Mouse (Mus musculus) T-cell, adult 2 months (primary cell): Measurements from ENCODE around the gene Frs2.

Experiments used
- DNase-seq: peaks from one replicate; pipeline ENCODE4 v3.0.0; 2022; ENCODE audit warnings: low spot score

Frs2 gene

DNA sequence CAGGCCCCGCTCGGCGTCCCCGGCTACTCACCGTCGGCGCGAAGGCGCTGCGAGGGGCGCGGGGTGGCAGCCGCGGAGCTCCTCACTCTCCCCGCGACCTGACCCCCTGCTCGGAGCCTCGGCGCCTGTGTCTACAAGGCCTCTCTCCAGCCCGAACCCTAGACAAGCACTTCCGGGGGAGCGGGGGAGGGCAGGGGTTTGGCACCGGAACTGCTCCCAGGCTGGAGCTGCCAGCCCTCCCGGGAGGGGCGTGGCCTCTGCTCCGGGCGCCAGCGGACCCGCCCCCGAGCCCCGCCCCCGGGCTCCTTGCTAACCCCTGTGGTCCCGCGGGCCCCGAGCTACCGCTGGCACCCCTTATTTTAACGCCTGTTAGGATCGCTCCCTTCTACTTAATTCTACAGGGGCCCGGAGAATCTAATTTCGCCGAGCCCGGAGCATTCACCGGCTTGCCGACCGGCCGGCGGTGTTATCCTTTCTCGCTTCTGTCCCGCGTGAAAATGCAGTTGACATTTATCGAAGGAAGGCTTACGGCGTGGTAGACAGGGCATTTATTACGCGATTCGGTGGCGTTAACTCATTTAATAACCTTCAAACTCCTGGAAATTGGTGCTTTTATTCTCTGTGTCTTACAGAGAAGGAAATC, at the start of gene Frs2:
Frs2 (minus strand) TSS at position 174 of the 643 bp plus-strand sequence.
- DNase-seq, result peak; percentile 94

DNA sequence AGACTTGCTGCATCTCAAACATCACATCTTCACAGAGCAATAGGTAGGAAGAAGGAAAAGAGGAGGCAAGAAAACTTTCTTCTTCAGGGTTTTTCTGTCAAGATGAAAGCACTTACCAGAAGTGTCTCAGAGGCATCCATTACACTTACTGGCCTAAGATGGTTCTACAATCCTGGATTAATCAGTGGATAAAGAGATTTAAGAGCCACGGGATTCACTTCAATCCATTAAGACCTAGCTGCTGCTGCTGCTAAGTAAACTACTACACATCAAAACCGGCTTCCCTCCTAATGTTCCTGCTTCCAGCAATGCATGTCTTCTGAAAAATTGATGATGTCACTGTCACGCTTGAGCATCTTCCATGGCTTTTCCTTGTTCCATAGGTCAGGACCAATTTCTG, 48.4 kb upstream of the Frs2 start:
- no peak for DNase-seq

GRCm38 (mm10) chr10:117195748-117196147, 47.4 kb upstream of the Frs2 start:
- DNase-seq, result no peak

GRCm38 (mm10) chr10:117195005-117195404, 46.7 kb upstream of the Frs2 start:
- no peak for DNase-seq

GRCm38 (mm10) chr10:117193364-117193763, 45.0 kb upstream of the Frs2 start:
- DNase-seq, result no peak

DNA sequence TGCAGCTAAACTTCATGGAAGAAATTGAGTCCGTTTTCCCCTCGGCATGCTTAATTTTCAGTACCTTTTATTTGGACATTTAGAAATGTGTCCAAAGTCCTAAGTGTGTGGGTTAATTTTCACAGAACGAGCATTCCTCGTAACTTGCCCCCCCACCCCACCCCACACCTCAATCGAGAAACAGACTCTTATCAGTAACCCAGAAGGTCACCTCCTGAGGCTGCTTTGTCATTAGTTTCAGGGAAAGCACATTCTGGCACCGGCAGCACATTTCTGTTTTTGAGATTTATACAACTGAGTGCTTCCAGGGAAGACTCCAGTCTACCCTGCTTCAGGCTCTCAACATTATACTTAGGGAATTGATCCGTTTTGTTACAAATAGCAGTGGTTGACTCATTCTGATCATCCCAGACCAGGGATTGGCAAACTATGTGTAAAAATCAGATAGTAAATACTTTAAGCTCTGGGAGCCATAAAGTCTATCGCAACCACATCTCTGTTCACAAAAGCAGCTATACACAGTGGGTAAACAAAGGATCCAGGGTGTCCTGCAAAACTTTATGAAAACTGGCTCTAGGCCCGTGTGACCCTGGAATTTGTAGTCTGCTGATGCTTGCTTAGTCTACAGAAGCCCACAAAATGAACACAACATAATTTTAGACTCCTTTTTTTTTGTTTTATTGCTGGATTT, 37.2 kb upstream of the Frs2 start:
- no peak for DNase-seq

GRCm38 (mm10) chr10:117181098-117181497, 32.8 kb upstream of the Frs2 start:
- DNase-seq, result no peak

DNA sequence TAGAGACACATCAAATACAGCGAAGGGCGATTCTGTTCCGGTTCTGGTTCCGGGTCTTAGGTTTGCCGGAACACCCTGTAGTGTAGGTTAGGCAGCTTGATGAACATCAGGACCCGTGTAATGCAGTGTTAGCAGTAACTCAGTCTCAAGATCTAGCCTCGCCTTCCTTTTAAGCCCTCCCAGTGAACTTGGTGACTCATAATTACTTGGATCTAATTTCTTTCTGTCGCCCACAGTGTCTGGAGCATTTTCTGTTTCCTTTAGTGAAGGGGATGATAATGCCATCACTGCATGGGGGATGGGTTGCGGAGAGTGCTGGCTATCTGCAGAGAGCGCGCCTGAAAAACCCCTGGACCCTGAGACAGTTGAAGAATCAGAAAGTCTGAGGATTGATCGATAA, 26.3 kb upstream of the Frs2 start:
- no peak for DNase-seq

DNA sequence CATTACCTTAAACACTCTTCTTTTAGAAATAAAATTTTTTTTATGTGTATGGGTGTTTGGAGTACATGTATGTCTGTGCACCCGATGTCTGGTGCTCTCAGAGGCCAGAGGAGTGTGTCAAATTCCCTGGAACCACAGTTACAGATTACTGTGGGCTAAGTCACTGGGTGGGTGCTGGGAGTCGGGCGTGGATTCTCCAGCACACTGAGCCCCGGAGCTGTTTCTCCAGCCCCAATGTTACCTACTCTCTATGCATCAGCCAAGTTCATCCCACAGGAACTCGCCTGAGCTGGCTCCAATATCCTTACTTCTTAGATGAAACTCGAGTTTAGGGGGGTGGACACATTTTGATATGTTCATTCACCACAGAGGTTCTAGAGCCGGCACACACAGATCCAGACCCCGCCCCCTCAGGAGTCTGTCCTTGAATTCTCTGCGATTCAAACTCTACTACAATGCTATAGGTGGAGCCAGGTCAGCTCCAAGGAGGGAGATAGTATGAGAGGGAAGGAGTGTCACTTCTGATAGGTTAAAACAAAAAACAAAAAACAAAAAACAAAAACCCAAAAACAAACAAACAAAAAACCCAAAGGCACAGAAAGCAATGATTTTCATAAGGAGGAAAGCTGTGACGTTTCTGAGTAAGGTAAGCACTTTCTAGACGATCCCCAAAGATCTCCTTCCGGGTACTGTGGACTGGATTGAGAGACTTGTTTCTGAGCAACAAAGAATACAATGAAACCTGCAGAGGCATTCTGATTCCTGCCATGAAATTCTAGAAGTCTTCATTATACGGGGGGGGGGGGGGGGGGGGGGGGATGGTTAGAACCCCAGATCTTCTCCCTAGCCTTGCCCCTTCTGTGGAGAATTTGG, 25.5 kb upstream of the Frs2 start:
- DNase-seq, result no peak

- no peak for DNase-seq
Measured at GRCm38 (mm10) chr10:117173111-117173510, 24.8 kb upstream of the Frs2 start.

DNA sequence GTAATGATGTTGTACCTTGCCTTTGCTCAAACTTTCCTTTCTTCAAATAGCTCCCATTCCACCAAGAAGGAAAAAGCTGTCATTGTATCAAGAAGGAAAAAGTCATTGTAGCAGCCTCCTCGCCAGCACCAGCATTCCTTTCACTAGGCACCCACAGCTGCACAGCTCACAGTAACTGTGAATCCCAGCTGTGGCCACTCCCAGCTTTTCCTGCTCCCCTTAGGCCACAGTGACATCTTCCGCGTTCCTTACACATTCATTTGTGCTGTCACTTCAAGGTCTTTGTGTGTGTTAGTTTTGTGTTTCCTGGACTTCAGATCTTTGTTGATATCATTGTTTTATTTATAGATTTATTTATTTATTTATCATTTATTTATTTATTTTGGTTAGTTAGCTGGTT, 23.7 kb upstream of the Frs2 start:
- DNase-seq, result no peak

DNA sequence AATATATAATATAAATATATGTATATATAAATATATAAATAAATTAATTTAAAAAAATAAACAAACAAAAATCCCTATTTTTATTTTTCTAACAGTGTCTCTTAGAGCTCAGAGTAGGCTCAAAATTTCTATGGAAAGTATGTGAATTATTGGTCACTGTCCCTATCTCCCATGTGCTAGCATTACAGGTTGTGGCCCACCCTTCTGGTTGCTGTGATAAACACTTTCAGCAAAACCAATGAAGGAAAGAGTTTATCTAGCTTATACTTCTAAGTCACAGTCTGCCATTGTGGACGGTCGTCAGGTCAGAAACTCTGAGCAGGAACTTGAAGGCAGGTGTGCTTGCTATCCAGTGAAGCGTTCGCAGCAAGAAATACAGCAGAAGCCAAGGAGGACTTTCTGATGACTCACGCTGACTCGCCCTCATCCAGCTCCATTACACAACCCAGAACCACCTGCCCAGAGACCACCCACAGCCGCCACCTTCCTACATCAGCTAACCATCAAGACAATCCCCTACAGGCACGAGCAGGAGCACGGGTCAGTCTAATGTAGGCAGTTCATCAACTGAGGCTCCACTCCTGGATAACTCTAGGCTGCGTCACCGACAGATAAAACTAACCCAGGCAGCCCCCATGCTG, 18.6 kb upstream of the Frs2 start:
- DNase-seq, result no peak

DNA sequence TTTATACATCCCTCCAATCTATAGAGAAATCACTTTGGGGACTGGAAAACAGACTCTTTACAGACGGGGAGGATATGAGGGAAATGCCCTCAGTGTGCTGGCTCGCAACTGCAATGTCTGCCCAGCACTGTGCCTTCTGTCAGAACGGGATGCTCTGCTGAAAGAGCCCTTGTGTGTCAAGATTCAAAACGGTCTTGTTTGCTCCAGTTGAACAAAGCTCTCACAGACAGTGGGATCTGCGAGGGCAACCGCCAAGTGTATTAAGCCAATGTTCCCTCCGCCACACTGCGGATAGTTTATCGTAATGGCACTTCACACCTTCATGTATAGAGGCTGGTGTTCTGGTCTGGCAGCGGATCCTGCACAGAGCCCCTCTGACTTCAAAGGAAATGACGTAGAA, 14.3 kb upstream of the Frs2 start:
- DNase-seq, result no peak

- no peak for DNase-seq
Measured at GRCm38 (mm10) chr10:117160099-117160498, 11.8 kb upstream of the Frs2 start.

- no peak for DNase-seq
Measured at GRCm38 (mm10) chr10:117152247-117152646, 3.9 kb upstream of the Frs2 start.

GRCm38 (mm10) chr10:117151676-117152075, 3.3 kb upstream of the Frs2 start:
- no peak for DNase-seq

DNA sequence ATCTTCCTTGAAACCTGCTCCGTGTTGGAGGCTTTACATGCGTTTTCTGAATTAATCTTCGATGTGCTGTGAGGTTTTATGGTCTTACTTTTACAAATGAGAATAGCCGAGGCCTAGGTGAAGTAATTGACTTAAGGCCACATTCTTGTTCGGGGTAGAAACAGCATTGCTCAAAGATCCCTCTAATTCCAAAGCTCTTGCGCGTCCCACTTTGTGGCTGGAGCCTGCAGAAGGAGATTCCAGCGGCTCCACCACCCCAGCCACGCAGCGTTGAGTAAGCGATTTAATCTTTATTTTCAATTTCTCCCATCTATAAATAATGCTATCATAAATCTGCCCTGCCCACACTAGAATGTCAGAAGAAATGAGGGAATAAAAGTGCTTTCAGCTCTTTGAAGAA, 2.9 kb upstream of the Frs2 start:
- no peak for DNase-seq

DNA sequence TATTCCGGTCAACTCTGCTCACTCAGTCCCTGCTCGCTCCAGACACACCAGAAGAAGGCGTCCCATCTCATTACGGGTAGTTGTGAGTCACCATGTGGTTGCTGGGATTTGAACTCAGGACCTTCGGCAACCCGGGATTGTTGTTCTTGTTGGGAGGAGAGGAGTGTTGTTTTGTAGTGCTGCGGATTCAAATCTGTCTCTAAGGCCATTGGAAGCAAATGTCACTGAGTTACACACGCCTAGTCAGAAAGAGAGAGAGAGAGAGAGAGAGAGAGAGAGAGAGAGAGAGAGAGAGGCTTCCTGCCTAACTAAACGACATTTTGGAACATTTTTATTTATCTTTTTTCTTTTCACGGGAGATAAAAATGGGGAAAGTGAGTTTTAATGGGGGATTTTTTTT, 2.4 kb upstream of the Frs2 start:
- DNase-seq, result no peak

DNA sequence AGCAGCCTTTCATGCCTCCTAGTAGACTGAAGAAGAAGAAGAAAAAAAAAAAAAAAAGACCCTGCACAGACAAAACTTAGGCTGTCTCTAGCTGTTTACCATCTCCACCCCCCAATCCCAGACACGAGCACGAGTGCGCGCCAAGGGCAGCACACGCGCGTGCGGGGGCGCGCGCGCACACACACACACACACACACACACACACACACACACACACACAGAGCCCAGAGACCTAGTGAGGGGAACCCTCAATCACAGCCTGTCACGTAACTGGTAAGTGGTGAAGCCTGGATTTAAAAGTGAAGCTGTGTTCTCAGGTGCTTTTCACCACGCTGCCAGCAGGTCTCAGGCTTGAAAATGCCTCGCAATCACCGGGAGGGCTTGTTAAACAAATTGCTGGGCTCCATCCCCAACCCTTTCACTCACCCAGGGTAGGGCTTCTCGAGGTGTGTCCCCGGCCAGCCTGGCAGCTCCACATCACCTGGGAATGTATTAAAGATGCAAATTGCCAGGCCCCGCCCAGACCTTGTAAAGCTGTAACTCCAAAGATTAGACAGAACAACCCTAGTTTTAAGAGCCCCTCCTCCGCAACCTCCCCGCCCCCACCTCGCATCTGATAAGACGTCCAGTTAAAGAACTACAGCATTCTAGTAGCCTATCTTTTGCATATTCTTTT, 1.7 kb upstream of the Frs2 start:
- peak; percentile 52 for DNase-seq

- DNase-seq, result no peak
Measured at GRCm38 (mm10) chr10:117149241-117149640, 907 bp upstream of the Frs2 start.

- DNase-seq, result no peak
Measured at GRCm38 (mm10) chr10:117147463-117148360, 622 bp downstream of the Frs2 start.
